Mouse (Mus musculus): ENCODE measurements around the gene Frat1. TPM values are rescaled to one million over a fixed set of nuclear protein-coding genes. Genes with fewer than 3 reads are reported as not detected.

The Frat1 gene
- total and polyA plus RNA-seq, 2 experiments from 2014 or later, result 43.4 to 48.2 TPM

DNA sequence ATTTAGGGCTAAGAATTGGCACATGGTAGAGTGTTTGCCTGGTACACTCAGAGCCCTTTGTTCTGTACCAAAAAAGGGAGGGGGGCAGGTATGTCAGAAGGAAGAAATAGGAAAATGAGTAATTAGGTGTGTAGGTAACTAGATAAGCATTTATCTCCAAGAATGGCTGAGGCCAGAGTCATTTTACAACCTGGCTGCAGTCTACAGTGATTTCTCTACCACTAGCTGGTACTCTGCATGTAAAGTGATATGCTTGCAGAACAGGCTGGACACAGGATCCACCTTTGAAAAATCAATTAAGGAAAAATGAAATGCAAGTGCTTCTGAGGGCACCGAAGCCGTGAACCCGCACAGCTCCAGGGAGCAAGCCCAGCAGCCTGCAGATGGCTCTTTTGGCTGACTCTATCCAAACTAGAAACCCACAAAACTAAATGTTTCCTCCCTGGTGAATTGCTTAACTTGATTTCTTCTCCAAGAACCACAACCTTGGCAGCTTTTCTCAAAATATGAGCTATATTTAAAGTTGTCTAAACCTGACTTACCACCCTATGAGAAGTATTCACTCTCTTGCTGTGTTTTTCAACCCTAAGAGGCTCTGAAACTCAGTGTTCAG is 33.5 kb upstream of the Frat1 start:
- no peak for TF ChIP-seq CTCF (IDR thresholded peaks at IDR 0.05; ENCODE audit: low read depth)
- no peak for ATAC-seq
- 92% methylated on average over 3 of the region's 3 CpGs for WGBS

DNA sequence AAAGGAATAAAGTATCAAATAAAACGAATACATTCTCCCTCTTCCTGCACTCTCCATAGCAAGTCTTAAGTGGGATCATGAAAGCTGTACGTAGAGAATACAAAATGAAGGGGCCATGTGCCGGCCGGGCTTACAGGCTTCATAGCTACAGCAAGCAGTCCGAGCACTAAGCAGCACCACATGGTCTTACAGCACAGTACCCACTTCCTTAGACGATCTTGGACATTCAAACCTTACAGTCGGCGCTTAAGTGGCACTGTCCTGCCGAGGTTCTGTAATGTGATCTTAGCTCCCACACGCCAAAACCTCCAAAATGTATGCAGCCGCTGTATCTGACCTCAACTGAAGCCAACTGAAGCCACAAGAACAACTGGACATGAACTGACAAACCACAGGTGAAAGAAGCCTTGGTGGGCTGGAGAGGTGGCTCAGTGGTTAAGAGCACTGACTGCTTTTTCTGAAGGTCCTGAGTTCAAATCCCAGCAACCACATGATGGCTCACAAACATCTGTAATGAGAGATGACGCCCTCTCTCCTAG is 32.9 kb upstream of the Frat1 start:
- ATAC-seq, result no peak
- Histone ChIP-seq H3K36me3 (ENCODE audit: insufficient read depth) (no peaks in the 10 kb centered on the region), H3K9me3 (ENCODE audit: low read length) (no peaks in the 10 kb centered on the region), H3K9ac (no peak overlapping the region), H3K27me3 (ENCODE audit: insufficient read depth, low read length) (no peaks in the 10 kb centered on the region), H3K4me2 (ENCODE audit: low read depth) (no peak overlapping the region), H3K27ac (ENCODE audit: low read depth, low read length) (no peak overlapping the region), H3K4me1 (ENCODE audit: insufficient read depth) (no peaks in the 10 kb centered on the region), H3K4me3 (ENCODE audit: low read depth, low read length) (no peak overlapping the region)
- DNase-seq, result no peak
- no peak for TF ChIP-seq CTCF (IDR thresholded peaks at IDR 0.05; ENCODE audit: low read depth)
- WGBS, result 75% methylated on average over 12 of the region's 12 CpGs

More for the DNA sequence above, 33.5 kb upstream of the Frat1 start:
- Histone ChIP-seq H3K9me3 (ENCODE audit: low read length) (no peaks in the 10 kb centered on the region), H3K27me3 (ENCODE audit: insufficient read depth, low read length) (no peaks in the 10 kb centered on the region), H3K4me2 (ENCODE audit: low read depth) (no peak overlapping the region), H3K36me3 (ENCODE audit: insufficient read depth) (no peaks in the 10 kb centered on the region), H3K27ac (ENCODE audit: low read depth, low read length) (no peak overlapping the region), H3K9ac (no peak overlapping the region), H3K4me1 (ENCODE audit: insufficient read depth) (no peaks in the 10 kb centered on the region), H3K4me3 (ENCODE audit: low read depth, low read length) (no peak overlapping the region)
- no peak for DNase-seq

DNA sequence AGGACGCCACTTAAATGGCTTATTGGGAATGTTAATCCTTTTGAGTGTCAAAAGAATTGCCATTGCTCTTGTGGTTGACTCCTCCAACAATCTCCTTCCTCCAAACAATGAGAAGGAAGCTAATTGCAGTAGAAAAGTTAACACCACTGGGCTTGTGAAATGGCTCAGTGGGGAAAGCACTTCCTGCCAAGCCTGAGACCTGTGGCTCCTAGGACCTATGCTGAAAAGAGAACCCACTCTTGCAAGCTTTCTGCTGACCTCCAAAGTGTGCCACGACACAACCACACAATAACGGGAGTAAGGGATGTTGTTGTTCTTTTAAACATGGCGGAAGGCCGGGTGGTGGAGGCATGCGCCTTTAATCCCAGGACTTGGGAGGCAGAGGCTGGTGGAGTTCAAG is 32.2 kb upstream of the Frat1 start:
- 84% methylated on average over 6 of the region's 6 CpGs for WGBS
- no peaks in the 10 kb centered on the region for H3K9me3 ChIP-seq (ENCODE audit: low read length)
- ATAC-seq, result no peak

DNA sequence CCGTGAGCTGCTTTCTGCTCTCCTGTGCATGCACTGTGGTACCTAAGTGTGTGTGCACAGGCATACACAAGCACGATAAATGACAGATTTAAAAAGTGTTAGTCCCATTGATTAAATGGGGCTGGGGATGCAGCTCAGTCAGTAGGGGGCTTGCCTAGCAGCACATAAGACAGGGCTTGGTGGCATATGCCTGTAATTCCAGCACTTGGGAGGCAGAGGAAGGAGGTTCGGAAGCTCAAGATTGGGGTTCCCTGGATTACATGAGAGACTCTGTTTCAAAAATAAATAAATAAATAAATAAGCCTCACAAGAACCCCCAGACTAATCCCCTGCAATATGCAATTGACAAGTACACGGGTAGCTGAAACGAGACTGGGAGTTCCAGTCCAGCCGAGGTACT is 29.3 kb upstream of the Frat1 start:
- DNase-seq, result no peak
- no peak overlapping the region for H3K4me3 ChIP-seq (ENCODE audit: low read depth, low read length)
- H3K4me1 ChIP-seq (ENCODE audit: insufficient read depth), result no peaks in the 10 kb centered on the region
- no peaks in the 10 kb centered on the region for H3K9me3 ChIP-seq (ENCODE audit: low read length)
- H3K4me2 ChIP-seq (ENCODE audit: low read depth), result peak overlapping the region; percentile 52; the same call in 1 of the 2 replicates
- H3K9ac ChIP-seq, result no peak overlapping the region
- TF ChIP-seq CTCF (IDR thresholded peaks at IDR 0.05; ENCODE audit: low read depth), result no peak
- no peaks in the 10 kb centered on the region for H3K27me3 ChIP-seq (ENCODE audit: insufficient read depth, low read length)
- no peak for ATAC-seq
- no peaks in the 10 kb centered on the region for H3K36me3 ChIP-seq (ENCODE audit: insufficient read depth)
- no peak overlapping the region for H3K27ac ChIP-seq (ENCODE audit: low read depth, low read length)
- WGBS, result 29% methylated on average over 6 of the region's 6 CpGs

More for the DNA sequence above, 32.2 kb upstream of the Frat1 start:
- Histone ChIP-seq H3K4me1 (ENCODE audit: insufficient read depth) (no peaks in the 10 kb centered on the region), H3K36me3 (ENCODE audit: insufficient read depth) (no peaks in the 10 kb centered on the region), H3K27me3 (ENCODE audit: insufficient read depth, low read length) (no peaks in the 10 kb centered on the region), H3K27ac (ENCODE audit: low read depth, low read length) (no peak overlapping the region), H3K4me2 (ENCODE audit: low read depth) (no peak overlapping the region), H3K4me3 (ENCODE audit: low read depth, low read length) (no peak overlapping the region), H3K9ac (no peak overlapping the region)
- no peak for TF ChIP-seq CTCF (IDR thresholded peaks at IDR 0.05; ENCODE audit: low read depth)
- DNase-seq, result no peak

DNA sequence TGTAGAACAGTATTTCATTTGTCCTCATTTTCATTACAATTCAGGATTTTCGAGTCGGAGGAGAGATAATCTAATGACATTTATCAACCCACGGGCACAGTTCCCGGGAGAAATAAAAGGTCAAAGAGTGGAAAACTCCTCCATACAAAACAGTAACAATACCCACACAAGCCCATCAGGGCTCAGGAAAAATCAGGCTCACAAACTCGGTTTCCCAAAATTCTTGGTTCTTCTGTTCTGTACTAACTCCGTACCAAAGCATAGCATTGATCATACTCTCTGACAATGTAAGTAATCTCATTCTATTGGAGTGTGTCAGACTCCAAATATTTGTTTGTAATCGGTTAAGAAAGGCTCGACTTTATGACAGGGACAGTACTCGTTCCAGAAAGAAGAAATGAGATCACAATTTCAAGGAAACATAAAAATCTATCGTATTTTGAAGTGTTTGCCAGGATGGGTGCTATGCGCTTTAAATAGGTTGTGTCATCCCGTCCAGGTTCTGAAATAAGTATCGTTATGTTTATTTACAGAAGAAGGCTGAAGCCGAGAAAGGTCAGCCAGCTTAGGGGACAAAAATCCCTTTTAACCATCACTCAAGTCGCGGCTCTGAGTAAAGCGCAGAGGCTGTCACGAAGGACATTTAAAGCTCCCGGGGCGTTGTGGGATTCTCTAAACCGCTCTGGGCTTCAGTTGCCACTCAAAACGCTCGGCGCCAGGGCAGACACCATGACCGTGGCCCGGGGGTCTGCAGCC is 28.6 kb upstream of the Frat1 start:
- H3K27ac ChIP-seq (ENCODE audit: low read depth, low read length), result no peak overlapping the region
- DNase-seq (no peak), ATAC-seq (no peak)
- H3K4me2 ChIP-seq (ENCODE audit: low read depth), result peak overlapping the region; percentile 52
- H3K4me1 ChIP-seq (ENCODE audit: insufficient read depth), result no peaks in the 10 kb centered on the region
- peak overlapping the region; percentile 65 for H3K4me3 ChIP-seq (ENCODE audit: low read depth, low read length)
- H3K9me3 ChIP-seq (ENCODE audit: low read length), result no peaks in the 10 kb centered on the region
- H3K36me3 ChIP-seq (ENCODE audit: insufficient read depth), result no peaks in the 10 kb centered on the region
- TF ChIP-seq CTCF (IDR thresholded peaks at IDR 0.05; ENCODE audit: low read depth), result no peak
- no peaks in the 10 kb centered on the region for H3K27me3 ChIP-seq (ENCODE audit: insufficient read depth, low read length)
- WGBS, result 2% methylated on average over 26 of the region's 26 CpGs
- peak overlapping the region; percentile 55 for H3K9ac ChIP-seq

DNA sequence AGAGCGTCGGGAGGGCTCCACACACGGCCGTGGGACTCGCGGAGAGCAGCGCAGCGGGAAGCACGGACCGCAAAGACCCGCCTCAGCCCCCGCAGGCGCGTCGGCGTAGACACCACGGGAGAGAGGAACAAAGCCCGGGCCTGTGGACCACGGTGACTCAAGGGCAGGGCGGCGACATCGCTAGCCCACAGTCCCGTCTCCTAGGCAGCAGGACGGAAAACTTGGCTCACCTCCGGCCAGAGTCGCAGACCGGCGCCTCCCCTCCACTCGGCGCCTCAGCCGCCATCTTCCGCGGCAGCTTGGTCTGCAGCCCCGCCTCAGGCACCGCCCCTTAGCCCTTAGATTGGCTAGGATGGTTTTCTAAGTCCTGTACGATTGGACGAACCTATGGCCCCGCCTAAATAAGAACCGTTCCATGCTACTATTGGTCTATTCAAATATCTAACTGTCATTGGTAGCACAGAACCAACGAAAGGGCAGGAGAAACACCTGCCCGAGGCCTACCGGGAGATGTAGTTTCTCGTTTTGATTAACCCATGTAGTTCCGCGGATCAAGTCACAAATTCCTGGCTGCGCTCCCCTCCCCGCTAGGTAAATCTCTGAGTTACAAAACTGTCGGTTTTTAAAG is 27.9 kb upstream of the Frat1 start, which contains the start of gene Arhgap19:
Gene Arhgap19, minus strand, starts transcription at position 306 of the 628 bp plus-strand sequence.
- H3K9me3 ChIP-seq (ENCODE audit: low read length), result no peaks in the 10 kb centered on the region
- no peaks in the 10 kb centered on the region for H3K36me3 ChIP-seq (ENCODE audit: insufficient read depth)
- peak within 1 kb of the TSS; percentile 55 for H3K9ac ChIP-seq
- peak; percentile 95 for DNase-seq
- under 1% methylated on average over 48 of the region's 48 CpGs for WGBS
- TF ChIP-seq CTCF (IDR thresholded peaks at IDR 0.05; ENCODE audit: low read depth), result no peak
- H3K4me3 ChIP-seq (ENCODE audit: low read depth, low read length), result peak within 1 kb of the TSS; percentile 65
- H3K27me3 ChIP-seq (ENCODE audit: insufficient read depth, low read length), result no peaks in the 10 kb centered on the region
- peak within 1 kb of the TSS; percentile 56 for H3K4me2 ChIP-seq (ENCODE audit: low read depth)
- no peak within 1 kb of the TSS for H3K27ac ChIP-seq (ENCODE audit: low read depth, low read length)
- peak; percentile 100 for ATAC-seq
- no peaks in the 10 kb centered on the region for H3K4me1 ChIP-seq (ENCODE audit: insufficient read depth)
